Mouse (Mus musculus): ENCODE measurements around the gene Pign. TPM values are rescaled to one million over a fixed set of nuclear protein-coding genes. Genes with fewer than 3 reads are reported as not detected.

Pign gene
- polyA plus RNA-seq, 1 experiment, result 13.0 TPM

DNA sequence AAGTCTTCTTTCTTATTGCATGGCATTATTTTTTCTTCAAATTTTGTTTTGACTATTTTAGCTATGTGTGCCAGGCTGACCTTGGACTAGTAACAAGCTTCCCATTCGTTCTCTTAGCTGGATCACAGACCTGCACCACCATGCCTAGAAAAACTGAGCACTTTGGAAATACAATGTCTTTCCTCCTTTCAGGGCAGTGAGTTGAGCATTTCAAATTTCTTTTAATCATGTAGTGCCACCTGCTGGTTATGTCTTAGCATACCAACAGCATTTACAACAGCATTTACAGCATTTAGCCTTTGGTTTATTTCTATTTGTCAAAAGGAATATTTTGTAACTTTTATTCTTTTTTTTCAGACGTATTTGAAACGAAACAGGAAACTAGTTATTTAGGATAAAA, 33.0 kb downstream of the Pign start:
- TF ChIP-seq GATA1 (IDR thresholded peaks at IDR 0.05; ENCODE audit: low read length), result no peak

DNA sequence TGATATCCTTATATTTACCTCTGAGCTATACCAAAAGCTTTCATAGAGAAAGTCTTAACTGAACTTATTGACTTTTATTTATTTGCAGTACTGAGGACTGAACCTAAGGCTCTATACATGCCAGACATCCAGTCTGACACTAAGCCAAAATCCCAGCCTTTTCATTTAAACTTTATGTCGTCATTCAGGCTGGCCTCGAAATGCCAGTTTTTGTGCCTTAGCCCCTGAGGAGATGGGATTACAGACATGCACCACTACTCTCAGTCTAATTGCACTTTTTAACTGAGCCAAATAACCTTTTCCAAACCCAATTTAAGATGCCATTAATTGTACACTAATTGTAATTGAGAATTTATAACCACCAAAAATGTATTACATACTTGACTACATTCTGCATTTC, 73.8 kb downstream of the Pign start:
- TF ChIP-seq GATA1 (IDR thresholded peaks at IDR 0.05; ENCODE audit: low read length), result no peak

DNA sequence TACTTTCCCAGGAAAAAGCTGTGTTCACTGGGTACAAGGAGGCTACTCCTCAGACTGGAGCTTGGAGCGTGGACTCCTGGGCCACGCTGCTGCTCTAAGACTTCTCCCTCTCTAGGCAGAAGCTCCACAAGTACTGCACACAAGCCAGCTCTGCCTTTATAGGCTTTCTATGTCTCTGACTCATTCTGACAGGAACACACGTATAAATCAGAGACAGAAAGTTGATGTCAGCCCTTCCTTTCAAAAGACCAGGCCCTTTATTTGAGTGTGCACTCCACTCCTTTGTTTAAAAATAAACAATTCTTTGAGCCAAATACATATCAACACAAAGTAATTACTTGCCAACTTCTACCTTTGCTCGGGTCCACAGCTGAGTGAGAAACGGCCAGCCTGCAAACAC, 74.8 kb downstream of the Pign start:
- TF ChIP-seq GATA1 (IDR thresholded peaks at IDR 0.05; ENCODE audit: low read length), result no peak

DNA sequence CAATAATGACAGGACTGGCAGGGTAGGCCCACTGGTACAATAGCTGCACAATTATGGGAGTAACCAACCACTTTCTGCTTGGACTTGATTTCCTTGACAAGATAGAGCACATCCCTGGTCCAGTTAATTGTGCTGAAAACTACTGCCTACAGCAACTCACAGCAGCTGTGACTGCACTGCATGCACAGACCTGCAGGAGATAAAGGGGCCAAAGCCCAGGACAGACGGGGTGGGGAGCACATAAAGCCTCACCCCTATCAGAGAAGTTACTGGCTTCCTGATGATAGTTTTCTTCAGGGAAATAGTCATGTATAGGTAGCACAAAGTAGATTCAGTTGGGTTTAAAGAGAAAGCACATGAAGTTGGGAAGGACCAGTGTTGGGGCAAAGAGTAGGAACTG, 80.7 kb downstream of the Pign start:
- TF ChIP-seq GATA1 (IDR thresholded peaks at IDR 0.05; ENCODE audit: low read length), result no peak

DNA sequence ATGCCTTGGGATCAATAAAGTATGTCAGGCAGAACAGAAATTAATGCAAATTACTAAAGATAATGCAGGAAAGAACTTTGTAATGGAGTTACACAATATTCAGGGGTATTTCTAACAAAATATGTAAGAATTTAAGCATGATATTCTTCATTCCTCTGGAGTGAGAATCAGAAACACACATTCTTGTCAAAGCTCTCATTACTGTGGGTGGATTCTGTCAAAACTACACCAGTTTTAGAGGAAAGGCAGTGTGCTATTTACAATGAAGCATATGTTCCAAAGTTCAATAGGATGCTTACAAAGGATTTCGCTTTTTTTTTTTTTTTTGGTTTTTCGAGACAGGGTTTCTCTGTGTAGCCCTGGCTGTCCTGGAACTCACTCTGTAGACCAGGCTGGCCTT, 82.6 kb downstream of the Pign start:
- no peak for TF ChIP-seq GATA1 (IDR thresholded peaks at IDR 0.05; ENCODE audit: low read length)

DNA sequence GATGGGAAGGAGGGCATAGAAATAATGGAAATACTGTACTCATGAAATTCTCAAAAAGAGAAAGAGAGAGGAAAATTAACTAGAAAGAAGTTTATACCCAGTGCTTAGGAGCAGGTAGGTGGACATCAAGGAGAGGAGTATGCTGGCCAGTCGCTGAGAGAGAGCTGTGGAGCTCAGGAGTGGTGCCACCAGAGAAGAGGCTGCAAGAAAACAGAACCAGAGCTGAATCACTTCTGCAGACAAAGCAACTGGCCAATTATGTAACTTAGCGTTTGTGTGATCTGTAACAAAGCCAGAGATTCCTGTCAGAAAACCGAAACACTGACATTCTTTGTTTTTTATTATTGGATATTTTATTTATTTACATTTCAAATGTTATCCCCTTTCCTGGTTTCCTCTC, 97.4 kb downstream of the Pign start:
- no peak for TF ChIP-seq GATA1 (IDR thresholded peaks at IDR 0.05; ENCODE audit: low read length)

DNA sequence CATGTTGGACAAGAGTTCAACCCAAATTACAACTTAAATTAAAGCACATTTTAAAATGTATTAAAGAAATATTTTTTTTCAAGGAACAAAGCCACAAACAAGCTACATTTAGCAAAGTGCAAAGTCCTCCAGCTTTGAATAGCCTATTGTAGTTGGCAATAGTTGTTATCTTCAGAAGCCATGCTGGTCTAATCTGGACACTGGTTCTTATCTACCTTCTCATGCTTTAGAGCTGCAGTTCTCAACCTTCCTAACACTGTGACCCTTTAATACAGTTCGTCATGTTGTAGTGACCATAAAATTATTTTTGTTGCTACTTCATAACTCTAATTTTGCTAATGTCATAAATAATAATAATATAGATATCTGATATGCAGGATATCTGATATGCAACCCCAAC, 99.2 kb downstream of the Pign start:
- no peak for TF ChIP-seq GATA1 (IDR thresholded peaks at IDR 0.05; ENCODE audit: low read length)

DNA sequence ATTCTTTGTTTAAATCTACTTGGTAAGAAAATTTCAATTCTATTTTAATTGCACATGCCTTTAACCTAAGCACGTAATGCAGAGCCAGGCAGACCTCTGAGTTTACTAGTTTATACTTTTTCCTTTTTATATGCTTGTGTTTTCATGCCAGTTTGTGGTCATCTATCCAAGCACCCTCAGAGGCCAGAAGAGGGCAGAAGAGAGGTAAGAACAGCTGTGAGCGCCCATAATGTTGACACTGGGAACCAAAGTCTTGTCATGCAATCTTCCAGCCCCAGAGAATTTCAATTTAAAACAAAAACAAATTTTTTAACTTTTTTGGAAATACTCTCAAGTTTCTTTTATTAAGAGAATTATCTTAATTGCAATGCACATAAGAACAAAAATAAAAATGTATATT, 99.7 kb downstream of the Pign start:
- TF ChIP-seq GATA1 (IDR thresholded peaks at IDR 0.05; ENCODE audit: low read length), result no peak

DNA sequence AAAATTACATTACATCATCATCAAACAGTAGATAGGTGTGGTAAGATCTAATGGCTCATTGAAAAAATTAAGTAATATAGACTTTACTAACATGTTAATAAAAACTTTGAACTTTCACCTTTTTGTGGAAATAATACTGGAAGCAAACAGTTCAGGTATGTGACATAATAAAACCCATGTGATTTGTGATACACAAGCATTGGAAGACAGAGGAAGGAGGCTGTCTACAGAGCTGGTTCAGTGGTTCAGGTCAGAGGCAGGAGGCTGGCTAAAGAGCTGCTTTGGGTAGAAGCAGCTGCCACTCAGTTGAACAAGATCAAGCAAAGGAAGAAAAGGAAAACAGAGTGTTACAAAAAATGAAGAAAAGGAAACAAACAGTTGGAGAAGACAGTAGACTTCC, 107.4 kb downstream of the Pign start:
- TF ChIP-seq GATA1 (IDR thresholded peaks at IDR 0.05; ENCODE audit: low read length), result no peak

DNA sequence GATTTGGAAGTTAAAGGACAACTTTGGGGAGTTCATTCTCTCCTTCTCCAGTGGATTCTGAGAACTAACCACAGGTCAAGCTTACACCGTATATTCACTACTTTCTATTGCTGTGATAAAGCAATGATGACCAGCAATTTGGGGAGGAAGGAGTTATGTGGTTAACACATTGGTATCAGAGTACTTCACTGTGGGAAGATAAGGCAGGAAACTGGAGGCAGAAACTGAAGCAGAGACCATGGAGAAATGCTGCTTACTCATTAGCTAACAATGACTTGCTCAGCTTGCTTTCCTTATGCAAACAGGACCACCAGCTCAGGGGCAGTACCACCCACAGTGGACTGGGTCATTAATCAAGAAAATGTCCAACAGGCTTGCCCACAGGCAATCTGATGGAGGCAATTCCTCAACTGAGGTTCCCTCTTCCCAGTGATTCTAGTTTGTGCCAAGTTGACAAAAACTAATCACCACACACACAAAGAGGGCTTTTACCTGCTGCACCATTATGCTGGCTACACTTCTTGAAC, 108.2 kb downstream of the Pign start:
- TF ChIP-seq GATA1 (IDR thresholded peaks at IDR 0.05; ENCODE audit: low read length), result no peak

DNA sequence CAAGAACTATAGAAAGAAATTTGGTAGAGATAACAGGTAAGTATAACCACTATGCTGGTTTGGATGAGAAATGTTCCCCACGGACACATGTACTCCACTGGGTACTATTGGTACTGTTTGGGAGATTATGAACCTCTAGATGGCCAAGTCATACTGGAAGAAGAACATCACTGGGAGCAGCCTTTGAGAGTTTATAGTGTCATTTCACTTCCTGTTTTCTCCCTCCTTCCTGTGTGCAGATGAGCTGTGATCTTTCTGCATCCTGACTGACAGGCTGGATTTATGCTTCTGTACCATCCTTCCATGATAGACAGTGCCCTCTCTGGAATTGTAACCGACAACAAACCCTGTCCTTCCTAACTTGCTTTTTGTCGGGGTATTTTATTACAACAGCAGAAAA, 110.3 kb downstream of the Pign start:
- TF ChIP-seq GATA1 (IDR thresholded peaks at IDR 0.05; ENCODE audit: low read length), result no peak

DNA sequence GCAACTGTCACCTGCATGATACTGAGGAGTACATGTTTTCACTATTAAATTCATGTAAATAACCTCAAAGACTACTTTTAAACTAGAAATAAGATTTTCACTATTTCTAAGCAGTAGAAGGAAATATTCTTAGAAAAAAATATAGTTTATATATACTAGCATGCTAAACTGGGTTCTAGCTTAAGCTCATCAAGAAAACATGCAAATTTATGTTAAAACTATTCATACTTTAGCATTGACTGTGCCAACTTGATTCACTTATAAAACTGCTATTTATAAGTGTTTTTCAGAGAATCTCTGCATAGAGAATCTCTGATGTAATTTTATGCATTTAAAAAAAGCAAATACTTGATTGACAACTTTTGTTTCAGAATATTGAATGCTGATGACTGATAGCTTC, 113.3 kb downstream of the Pign start:
- TF ChIP-seq GATA1 (IDR thresholded peaks at IDR 0.05; ENCODE audit: low read length), result no peak

DNA sequence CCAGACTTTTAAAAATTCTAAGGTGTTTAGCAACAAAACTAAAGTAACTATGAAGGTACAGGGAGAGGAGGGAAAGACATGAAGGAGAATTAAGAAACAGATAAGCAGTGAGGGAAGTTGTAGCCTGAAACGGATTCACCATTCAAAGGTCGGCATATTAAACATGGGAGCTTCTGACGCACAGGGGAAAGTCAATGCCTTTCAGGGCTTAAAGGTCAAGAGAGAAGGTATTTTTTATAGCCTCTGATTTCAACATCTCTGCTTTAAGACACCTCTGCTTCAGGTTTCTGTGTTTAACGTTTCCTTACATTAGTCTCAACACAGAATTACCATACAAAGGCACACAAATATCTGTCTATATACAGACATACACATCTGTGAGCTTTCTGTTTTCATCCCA, 113.8 kb downstream of the Pign start:
- TF ChIP-seq GATA1 (IDR thresholded peaks at IDR 0.05; ENCODE audit: low read length), result no peak

DNA sequence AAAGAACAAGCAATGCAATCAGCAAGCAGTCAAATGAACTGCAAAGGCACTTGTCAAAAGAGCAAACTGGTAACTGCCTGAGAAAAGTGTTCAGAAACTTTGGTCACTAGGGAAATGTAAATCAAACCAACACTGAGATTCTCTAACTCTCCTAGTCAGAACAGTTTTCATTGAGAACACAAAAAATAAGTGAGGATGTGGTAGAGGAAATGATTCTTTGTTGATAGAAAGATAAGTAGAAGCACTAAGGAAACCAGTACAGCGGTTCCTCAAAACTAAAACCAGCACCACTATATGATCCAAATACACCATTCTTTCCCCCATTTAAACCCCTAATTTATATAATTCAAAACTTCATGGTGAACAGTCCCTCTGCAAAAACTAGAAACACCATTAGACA, 120.4 kb downstream of the Pign start:
- no peak for TF ChIP-seq GATA1 (IDR thresholded peaks at IDR 0.05; ENCODE audit: low read length)

DNA sequence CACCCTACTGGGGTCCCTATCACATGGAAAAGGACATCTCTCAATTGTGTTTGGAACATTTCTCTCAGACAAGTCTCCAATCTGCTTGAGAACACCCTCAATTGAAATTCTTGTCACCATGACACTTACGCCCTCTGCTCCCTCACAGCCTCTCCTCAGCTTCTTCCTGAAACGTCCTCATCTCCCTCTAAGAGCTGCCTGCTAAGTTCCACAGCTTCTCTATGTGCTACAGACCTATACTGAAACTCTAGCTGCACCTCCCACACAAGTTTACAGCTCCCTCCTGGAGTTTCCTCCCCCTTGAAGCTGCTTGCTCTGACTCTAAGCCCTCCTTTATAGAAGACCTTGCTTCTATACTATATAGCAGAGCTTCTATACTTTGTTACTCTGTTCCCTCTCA, 139.7 kb downstream of the Pign start:
- no peak for TF ChIP-seq GATA1 (IDR thresholded peaks at IDR 0.05; ENCODE audit: low read length)

DNA sequence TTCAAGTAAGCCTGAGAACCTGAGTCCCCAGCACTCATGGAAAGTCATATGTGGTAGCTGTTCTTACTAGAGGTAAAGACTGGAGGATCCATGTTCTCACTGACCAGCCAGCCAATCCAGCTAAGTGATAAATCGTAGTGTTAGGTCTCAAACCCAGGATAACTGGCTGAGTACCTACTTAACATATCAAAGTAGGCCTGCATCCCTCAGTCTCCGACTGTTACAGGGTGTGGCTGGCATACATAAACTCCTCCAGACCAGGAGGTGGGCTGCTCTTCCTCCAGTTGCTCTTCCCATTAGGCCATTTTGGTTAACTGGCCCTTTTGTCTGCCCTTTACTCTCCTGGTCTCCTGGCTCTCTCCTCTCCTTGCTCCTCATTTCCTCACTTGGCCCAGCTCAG, 141.2 kb downstream of the Pign start:
- no peak for TF ChIP-seq GATA1 (IDR thresholded peaks at IDR 0.05; ENCODE audit: low read length)

DNA sequence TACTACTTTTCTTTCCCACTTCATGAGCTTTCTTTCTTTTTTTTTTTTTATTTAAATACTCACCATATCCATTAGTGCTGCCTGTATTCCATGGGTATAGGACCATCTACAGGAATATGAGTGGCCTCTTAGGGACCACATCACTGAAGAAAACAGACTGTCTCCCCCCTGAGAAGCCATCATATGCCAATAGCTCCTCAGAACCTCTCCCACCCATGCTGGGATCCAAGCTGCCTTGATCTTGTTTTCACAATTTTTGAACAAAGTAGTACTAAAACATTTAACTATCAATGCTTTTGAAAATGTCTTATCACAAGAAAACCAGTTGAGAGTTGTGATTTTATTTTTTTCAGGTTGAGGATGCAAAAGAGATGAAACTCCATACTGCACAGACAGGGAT, 145.4 kb downstream of the Pign start:
- no peak for TF ChIP-seq GATA1 (IDR thresholded peaks at IDR 0.05; ENCODE audit: low read length)

DNA sequence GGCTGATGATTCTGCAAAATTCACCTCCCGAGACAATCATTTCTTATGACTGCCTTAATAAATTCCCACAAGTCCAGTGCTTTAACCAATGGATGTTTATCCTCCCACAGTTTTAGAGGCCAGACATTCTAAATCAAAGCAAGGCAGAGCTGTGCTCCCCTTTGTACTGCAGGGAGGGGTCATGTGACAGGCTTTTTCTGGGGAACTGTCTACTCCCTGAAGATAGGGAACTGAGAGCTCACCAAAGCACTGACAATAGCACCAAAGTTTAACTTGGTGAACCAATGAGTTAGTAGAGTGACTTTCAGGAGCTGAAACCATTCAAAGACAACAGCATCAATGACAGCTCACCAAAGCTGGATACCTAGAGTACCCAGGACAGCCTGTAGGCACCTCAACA, 156.4 kb downstream of the Pign start:
- TF ChIP-seq GATA1 (IDR thresholded peaks at IDR 0.05; ENCODE audit: low read length), result no peak

Measured in G1E-ER4 (cell line).